Mouse (Mus musculus) cerebellum, adult 2 months (tissue): ENCODE data around the gene Msln.
"Not testable (repeated sequence)": the region's sequence is repeated elsewhere in the genome, so short reads cannot be mapped to it uniquely, and the experiment has no call there.

Experiments
- CTCF ChIP-seq: fragments of 200-500 bp; IDR thresholded peaks from 2 replicates; pipeline ENCODE4 v1.5.1; 2011; ENCODE audit warnings: low read depth, mild to moderate bottlenecking, control low read depth, low read length, moderate library complexity, borderline replicate concordance; ENCODE audit not compliant: insufficient read depth
- POLR2A ChIP-seq: fragments of 200-500 bp; IDR thresholded peaks from 2 replicates; pipeline ENCODE4 v1.6.1; 2011; ENCODE audit warnings: low read length, control low read depth, borderline replicate concordance; ENCODE audit not compliant: insufficient read depth

- not testable (repeated sequence) for TF ChIP-seq CTCF, POLR2A
These were observed 12.7 kb downstream of the Msln start for GRCm38 (mm10) chr17:25741471-25741870.
